Mouse (Mus musculus) layer of hippocampus, postnatal 36 days (tissue): ENCODE data around the gene Btf3. TPM values are rescaled to one million over a fixed set of nuclear protein-coding genes. Genes with fewer than 3 reads are reported as not detected.

ENCODE experiments used
- DNase-seq, 2 experiments: peaks; one replicate each; pipeline ENCODE4 v3.0.0; 2022
- total RNA-seq, 2 experiments: library from RNA; stranded (reverse); gene quantifications; 2 replicates each; pipeline ENCODE4 v1.2.3; 2021

The Btf3 gene
- 100 to 1,000 TPM; 187 to 191 TPM for total RNA-seq

DNA sequence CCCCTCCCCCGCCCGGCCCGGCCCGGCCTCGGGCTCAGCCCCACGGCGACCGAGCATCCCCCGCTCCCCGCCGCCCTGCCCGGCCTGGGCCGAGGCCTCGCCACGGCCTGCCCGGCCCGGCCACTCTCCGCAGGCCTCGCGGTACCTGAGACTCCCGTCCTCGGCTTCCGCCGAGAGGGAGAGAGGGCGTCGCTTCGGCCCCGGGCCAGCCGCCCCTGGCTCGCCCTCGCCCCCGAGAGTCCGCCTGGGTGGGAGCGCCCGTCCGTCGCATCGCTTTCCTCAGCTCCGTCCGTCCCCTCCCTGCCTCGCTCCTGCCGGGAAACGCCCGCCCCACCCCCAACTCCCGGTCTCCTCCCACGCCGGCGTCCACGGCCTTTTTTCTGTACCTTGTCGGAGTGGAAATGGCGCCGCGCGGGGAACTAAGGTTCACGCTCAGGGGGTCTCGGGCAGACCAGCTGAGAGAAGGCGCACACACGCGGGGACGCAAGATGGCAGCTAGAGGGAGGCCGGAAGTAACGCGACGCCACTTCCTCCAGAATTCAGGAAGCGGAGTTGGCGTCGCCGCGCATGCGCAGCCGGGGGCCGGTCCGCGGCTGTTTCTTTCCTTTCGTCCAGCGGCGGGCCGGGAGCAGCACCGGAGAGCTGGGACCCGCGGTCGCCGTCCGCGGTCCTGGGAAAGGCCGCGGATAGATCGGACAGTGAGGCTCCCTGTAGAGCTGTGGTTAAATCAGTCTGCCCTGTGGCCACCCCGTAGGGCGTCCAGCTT, at the start of gene Btf3:
Gene Btf3, minus strand, starts transcription at position 527 of the 766 bp plus-strand sequence.
- DNase-seq = peak; percentile 90 to 92

DNA sequence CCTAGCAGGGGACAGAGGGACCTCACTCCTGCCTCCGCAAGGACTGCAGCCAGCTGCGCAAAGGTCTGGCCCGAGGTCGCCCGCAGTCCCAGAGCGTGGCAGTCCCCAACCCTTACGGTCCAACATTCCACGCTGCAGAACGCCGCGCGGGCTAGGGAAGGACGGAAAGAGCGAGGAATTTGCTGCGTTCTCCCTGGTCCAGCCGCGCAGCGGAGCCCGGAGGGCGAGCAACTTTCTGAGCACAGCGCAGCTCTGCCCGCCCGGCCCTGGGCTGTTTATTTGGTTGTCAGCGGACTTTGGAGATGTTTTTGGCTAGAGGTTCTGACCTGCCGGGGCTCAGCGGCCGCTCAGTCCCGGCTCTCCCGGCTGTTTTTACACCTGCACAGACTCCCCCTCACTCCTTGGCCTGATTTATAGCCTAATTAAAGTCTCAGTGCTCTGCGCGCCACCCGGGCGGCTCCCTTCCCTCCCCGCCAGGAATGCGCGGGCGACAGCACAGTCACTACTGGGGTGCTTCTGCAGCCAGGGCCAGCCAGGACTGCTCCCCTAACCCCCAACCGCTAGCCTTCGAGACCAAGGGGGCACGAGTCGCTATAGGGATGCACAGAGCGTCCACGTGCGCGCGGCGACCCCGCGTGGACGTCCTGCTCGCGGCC, 49.1 kb upstream of the Btf3 start:
- DNase-seq = no peak

DNA sequence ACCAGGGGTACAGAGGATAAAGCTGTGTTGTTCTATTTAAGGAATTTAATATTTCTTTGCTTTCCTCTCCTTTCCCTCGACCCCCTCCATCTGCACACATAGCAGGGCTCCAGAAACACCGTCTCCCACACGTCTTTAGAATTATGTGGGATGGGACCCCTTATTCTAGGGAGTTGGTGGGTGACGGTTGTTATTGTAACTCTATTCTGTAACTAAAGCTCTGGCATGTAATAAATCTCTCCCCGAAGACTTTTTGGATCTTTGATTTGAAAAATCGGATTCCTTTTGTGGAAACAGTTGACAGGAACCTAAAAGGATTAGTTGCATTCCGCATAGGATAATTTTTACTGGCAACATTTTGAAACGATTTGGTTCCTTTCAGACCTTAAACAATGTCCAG, 48.3 kb upstream of the Btf3 start:
- no peak for DNase-seq

DNA sequence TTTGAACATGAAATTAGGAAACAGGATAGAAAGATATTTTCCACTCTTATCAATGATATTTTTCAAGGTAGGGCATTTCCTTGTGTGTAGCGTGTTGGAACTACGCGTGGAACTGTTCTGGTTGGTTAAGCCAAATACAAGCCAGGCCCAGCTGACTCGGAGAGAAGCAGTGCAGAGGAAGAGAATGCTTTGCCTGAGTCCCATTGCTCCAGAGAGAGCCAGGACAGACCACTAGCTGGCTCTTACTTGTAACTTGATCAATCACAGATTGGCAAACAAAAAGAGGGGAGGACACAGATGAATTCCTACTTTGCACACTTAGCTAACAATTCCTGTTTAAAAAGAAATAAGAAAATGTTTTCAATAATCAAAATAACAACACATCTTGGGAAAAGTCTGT, 46.2 kb upstream of the Btf3 start:
- no peak for DNase-seq

DNA sequence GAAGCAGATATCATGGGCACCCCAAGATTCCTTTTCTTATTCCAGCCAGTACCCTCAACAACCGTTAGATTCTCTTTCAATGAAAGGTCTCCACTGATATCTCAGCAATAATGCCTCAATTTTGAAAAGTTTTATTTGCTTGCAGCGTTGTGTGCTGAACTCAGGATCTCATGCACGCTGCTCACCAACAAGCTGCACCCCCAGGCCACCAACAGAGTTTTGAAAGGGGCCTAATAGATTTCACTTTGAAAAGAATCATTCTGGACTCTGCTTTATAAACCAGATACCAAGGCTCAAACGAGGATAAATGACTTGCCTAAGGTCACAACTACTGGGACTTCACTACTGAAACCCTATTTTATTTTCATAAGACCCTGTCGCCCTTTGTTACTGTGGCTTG, 44.4 kb upstream of the Btf3 start:
- DNase-seq = no peak

DNA sequence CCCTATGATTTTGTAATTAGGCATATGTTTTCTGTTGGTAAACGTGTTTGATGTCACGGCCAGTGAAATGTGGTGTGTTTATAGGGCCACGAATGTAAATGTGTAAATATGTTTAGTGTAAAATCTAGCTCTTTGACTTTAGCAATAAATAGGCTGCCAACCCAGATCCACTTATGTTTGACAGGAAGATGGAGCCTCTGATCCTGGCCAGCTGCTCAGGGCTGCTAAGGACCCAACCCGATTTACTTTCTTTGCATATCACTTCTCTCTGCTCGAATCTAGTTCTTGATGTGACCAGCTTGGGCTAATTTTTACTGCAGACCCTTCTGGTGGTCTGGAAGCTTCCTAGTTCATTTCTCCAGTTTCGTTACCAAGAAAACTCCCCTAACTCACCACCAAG, 43.6 kb upstream of the Btf3 start:
- no peak for DNase-seq

DNA sequence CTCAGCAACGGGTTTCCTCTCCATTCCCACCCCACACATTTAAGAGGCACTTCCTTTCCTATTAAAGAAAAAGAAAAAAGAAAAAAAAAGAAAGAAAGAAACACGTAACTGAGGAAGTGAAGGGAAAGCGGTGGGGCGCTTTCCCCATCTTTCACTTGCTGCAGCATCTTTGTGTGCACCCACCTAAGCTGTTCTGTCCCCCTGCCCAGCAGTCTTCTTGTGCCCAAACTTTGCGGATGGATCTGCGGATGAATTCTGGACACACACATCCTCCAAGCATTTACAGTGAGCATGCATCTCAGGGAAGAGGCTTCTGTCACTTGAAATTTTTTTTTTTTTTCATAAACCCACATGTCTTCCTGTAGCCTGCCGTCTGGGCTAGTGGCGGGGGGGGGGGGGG, 42.5 kb upstream of the Btf3 start:
- DNase-seq = no peak

DNA sequence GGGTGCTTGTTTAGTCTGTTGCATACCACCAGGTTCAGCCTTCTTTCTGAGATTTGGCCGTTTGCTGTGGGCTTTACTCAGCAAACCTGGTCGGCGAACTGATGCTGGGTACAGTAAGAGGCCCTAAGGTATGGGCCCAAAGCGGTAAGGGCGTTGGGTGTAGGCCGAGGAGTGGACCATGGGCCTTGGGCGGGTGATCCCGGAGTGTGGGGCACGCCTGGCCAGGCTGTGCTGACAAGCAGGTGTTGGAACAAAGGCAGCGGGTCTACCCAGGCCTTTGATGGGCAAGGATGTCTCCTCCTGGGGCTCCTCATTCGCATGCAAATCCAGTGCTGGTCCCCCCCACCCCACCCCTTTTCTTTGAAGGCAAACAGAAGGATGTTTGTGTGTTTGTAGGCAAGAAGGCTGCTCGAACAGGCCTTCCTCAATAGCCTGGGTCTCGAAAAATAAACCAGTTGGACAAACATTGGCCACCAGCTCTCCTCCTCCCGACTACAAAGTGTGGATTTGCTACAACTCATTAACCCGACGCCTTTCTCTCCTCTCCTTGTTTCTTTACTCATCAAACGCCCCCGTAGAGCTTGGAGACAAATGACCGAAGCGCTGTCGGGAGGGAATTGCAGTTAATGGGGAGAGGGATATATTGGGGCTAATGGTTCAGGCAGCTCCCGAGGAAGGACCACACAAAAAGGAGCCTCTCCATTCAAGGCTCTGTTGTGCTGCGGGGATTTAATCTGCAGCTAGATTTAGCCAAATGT, 41.8 kb upstream of the Btf3 start:
- no peak for DNase-seq

DNA sequence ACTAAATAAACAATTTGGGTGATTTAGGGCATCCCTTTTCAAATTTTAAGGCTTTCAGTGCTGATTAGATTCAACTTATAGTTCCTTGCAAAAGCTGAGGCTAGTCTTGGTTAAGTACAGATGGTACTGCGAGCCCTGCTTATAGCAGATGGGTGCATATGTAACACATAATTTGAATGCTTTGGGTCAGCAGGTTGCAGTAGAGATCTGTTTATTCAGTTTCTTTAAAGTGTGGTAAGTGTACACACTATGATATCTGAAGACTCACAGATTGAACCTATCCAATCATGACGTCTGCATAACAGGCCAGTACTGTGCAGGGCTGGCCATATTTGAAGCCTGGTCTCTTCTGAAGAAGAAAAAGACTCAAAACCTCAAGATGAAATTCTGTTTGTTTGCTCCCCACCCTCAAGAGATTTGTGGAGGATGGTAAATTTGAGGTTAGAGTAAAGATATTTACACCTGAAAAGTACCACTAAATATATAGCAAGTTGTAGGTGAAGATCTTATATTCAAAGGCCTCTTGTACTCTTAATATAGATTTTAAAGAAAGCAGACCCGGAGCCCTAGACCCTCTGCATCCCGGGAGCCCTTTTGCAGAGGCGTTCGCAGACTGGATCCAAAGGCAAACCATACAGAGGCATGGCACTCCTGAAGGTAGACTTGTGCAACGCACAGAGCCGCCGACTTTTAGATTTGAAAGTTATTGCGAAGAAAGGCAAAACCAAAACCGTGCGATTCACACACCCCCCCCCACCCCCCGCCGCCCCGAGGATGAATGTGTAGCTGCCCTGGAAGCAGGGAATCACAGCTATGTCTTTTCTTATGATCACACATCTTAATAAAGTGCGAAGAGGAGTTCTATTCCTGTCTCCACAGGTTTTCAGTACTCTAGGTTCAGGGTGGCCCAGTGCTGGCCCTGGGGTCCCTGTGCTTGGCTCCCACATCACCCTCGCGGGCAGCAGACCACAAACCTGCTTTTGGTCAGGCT, 40.9 kb upstream of the Btf3 start:
- DNase-seq = no peak

DNA sequence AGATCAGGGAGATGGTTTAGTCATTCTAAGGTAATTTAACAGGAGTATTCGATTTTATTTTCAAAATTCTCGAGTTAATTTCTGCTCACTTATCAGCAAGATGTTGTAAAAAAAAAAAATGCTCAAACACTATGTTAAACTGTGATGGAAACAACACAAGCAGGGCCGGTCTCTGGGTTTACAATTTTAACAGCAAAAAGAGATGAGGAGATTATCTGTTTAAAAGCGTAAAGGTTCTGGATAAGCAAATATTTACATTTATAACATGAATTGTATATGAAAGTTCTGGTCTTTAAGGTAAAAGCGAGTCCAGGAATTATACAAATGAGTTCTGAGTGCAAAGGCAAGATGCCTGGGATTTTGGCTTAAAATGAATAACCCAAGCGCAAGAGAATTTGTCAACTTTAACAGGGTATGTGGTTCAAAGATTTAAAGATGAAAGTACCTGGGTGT, 40.2 kb upstream of the Btf3 start:
- no peak for DNase-seq

DNA sequence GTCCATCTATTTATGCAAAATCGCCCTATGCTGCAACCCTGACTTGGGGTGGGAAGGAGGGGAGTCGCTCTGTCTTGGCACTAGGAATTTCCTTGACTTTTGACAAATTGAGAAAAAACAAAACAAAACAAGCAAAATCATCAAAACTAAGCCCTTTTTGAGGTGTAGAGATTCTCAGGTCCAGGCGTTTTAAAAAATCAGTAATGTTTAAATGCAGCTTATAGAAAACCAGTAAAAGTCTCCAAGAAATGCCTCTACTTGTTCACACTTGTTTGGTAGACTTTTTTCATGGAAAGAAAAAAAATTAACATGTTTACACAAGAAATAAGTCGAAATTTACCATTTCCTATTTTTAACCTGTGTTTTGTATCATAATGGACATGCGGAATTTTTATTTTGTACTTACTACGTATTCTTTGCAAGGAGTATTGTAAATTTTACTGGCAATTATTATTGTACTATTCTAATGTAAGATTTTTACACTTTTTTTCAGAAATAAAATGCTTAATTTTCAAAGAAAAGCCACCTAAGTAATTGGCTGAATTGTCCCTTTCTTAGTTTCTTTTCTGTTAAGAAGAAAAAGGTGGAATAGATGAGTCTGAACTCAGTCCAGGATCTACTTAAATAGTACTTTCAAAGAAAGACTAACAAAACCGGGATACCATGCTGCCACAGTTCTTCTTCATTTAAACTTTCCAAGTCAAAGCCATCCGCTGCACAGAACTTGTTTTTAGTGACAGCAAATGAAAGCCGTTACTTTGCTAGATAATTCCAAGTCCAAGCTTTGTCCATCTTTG, 39.6 kb upstream of the Btf3 start:
- DNase-seq = no peak

DNA sequence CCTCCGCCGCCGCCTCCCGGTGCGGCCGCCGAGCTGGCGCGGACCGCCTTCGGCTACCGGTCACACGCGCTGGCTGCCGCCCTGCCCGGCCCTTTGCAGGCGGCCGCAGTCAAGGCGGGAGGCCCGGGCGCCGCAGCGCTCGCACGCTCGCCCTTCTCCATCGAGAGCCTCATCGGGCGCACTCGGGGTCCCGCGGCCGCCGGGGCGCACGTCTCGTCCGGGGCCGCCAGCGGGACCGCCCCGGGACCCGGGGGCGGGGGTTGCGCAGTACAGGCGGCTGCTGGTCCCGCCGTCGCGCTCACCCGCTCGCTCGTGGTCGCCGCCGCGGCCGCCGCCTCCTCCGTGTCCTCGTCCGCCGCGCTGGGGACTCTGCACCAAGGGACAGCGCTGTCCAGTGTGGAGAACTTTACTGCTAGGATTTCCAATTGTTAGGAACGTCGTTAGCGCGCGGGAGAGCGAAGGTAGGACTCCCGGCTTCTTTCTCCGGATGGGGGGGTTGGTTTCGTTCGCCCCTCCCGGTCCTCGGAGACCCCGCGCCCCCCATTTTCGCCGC, 38.8 kb upstream of the Btf3 start:
- no peak for DNase-seq

DNA sequence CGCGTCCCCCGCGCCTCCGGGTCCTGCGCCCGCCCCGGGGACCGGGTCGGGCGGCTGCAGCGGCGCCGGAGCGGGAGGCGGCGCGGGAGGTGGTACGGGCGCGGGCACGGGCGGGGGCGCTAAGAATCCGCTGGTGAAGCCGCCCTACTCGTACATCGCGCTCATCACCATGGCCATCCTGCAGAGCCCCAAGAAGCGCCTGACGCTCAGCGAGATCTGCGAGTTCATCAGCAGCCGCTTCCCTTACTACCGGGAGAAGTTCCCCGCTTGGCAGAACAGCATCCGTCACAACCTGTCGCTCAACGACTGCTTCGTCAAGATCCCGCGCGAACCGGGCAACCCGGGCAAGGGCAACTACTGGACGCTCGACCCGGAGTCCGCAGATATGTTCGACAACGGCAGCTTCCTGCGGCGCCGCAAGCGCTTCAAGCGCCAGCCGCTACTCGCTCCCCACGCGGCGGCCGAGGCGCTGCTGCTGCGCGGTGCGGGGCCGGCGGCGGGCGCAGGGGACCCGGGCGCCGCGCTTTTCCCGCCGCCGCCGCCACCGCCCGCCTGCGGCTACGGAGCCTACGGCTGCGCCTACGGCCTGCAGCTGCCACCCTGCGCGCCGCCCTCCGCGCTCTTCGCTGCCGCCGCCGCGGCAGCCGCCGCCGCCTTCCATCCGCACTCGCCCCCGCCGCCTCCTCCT, 38.2 kb upstream of the Btf3 start:
- DNase-seq = peak; percentile 19 to 35

DNA sequence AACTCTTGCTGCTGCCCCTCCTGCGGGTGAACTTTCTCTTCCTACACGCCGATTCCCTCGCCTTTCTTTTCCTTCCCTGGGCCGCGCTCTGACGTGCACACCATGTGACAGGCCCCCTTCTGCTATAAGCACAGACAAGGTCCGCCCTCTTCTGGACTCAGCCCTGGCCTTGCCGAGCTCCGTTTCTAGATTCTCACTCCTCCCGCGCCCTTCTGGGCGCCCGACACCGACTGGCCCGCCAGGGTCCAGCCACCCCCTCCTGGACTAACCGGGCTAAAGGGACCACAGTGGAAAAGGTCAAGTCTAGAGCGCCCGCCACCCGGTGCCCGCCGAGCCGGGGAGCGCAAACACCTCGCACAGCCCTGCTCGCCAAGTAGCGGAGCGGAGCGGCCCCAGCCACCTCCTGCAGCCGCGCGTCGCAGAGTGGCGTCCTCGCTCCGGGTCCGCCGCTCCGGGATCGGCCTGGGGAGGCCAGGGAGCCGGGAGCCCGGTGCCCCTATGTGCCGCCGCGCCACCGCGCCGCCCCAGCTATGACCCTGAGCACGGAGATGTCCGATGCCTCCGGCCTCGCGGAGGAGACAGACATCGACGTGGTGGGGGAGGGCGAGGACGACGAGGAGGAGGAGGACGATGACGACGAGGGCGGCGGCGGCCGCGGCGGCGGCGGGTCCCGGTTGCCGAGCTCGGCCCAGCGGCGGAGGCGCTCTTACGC, 37.4 kb upstream of the Btf3 start, which contains the start of gene Foxd1:
Gene Foxd1, plus strand, starts transcription at position 153 of the 712 bp plus-strand sequence.
- no peak for DNase-seq

DNA sequence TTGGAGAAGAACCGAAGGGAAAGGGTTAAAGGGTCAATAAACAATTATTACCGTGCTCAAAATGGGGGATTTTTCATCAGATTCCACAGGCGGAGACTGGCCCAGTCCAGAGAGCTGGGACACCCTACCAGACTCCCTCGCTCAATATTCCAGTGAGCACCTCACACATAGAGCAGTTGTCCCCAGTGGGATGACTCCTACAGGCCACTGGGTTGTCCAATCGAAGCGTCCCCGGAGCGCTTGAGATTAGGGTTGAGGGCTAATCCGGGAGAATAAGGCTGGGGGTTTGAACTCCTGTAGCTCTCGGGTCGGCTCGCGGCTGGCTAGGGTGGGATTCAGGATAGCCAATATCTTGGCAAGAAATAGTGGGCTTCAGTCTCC, 36.9 kb upstream of the Btf3 start:
- no peak for DNase-seq

DNA sequence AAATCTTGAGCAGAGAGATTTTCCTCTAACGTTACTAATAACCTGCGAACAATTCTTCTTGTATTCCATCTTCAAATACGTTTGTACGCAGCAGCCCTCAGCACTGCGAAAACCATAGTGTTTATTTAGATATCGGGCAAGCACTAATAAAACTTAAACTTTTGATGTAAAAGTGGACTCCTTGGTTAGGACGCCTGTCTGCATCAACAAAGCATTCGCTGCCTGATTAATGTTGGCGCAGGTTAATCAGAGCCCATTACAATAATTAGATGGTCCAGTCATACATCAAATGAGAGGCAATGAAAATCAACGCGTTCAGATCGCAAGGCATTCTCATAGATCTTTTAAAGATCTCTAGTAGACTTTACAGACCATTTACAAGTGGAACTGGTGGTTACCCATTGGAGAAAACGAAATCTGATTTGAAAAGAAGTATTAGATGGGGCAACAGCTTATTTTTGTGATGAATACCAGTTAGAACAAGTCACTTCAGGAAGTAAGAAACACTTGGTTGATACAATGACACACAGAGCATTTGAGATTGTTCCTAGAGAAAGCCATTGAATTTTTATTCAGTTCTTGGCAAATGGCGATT, 35.7 kb upstream of the Btf3 start:
- DNase-seq = no peak

DNA sequence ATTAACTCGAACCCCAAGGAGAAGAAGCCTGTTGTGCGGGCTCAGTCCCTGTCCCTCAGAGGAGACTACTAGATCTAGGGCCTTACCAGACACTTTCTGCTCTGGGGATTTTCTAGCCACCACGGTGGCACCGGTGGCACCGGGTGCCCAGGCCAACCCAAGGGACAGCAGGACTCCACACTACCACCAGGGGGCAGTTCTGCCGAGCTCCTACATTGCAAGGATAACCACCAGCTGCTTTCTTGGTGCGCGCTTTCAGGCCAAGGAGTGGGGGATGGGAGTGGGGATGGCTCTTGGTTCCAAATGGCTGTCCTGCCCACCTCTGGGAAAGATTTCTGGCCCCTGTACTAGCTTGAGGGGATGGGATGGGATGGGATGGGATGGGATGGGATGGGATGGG, 34.7 kb upstream of the Btf3 start:
- DNase-seq = no peak

DNA sequence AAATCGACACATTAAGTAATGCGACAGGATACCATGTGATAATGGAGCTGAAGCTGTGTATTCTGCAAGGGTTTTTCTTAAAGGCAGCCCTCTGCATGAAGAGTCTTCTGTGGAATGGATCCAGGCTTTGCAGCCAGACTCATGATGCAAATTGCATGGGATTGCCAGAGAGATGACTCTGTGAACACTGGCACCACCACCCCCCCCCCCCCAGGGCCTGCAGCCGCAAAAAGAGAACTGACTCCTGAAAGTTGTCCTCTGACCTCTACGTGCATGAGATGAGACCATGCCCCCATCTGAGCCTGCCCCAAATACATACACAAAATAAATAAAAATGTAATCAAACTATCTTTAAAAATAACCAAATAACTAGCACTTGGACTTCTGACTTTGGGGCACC, 32.7 kb upstream of the Btf3 start:
- no peak for DNase-seq

DNA sequence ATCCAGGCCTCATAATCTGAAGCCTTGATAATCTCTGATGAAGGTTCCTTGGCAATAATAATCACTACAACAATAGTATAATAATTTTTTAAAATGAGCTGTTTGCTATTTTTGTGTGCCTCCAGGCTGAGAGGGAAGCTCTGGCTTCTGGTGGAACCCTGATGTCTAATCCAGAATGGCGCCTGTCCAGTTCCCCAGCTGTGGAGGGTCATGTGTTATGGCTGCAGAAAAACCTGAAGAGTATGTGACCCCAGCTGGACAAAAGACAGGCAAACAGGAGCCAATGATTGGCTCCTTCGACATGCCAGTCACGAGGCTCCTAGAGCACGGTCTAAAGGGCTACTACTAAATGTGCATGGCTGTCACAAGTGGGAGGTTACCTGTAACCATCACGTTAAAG, 23.7 kb upstream of the Btf3 start:
- DNase-seq = no peak
